Mouse (Mus musculus) hindbrain, embryonic 15.5 days (tissue): ENCODE data around the gene Acbd4. TPM values are rescaled to one million over a fixed set of nuclear protein-coding genes. Genes with fewer than 3 reads are reported as not detected.

ENCODE experiments used
- ATAC-seq: fragments of 200-750 bp; cut with Nextera tagmentation; 2 replicates; pipeline ENCODE4 v1.8.0; 2017; ENCODE audit warnings: low read depth, moderate number of reproducible peaks, moderate TSS enrichment; ENCODE audit not compliant: low FRiP score
- H3K27ac ChIP-seq: fragments of 300-500 bp; sonication (generic); replicated peaks from 2 replicates; pipeline ENCODE4 v1.5.1; 2015; ENCODE audit warnings: mild to moderate bottlenecking, inconsistent platforms
- H3K27me3 ChIP-seq: fragments of 300-500 bp; sonication (generic); 2 replicates; pipeline ENCODE4 v1.6.1; 2015; ENCODE audit warnings: control low read depth, inconsistent platforms
- H3K36me3 ChIP-seq: fragments of 300-500 bp; sonication (generic); 2 replicates; pipeline ENCODE4 v1.6.1; 2015; ENCODE audit warnings: control low read depth, inconsistent platforms
- H3K4me1 ChIP-seq: fragments of 300-500 bp; sonication (generic); replicated peaks from 2 replicates; pipeline ENCODE4 v1.6.1; 2015; ENCODE audit warnings: control low read depth, inconsistent platforms
- H3K4me2 ChIP-seq: fragments of 300-500 bp; sonication (generic); 2 replicates; pipeline ENCODE4 v1.6.1; 2015; ENCODE audit warnings: moderate library complexity, mild to moderate bottlenecking, inconsistent platforms
- H3K4me3 ChIP-seq: fragments of 300-500 bp; sonication (generic); 2 replicates; pipeline ENCODE4 v1.5.1; 2015; ENCODE audit warnings: mild to moderate bottlenecking, inconsistent platforms
- H3K9ac ChIP-seq: fragments of 300-500 bp; sonication (generic); 2 replicates; pipeline ENCODE4 v1.6.1; 2015; ENCODE audit warnings: inconsistent platforms
- H3K9me3 ChIP-seq: fragments of 300-500 bp; sonication (generic); 2 replicates; pipeline ENCODE4 v1.6.1; 2016; ENCODE audit warnings: control low read depth, inconsistent platforms
- WGBS: fragments of 180-500 bp; shearing (Covaris S2); methylation state at CpG from one replicate; pipeline ENCODE4 v1.1.7; 2015; 5-methylcytosine and 5-hydroxymethylcytosine counted together
- polyA plus RNA-seq: library from polyadenylated mRNA; unstranded; fragments of >200 nt; fragmentation: Nextera tagmentation; extraction: Ambion mirVana; gene quantifications from 2 replicates; pipeline ENCODE4 v1.2.1, GENCODE M21; 2015

Gene Acbd4
- polyA plus RNA-seq, 1 experiment from 2014 or later, result 11.1 TPM

GRCm38 (mm10) chr11:103160738-103161137 is 59.3 kb downstream of the Acbd4 start:
- Histone ChIP-seq H3K27me3 (no peaks in the 10 kb centered on the region), H3K9ac (no peak overlapping the region), H3K9me3 (no peaks in the 10 kb centered on the region), H3K4me1 (peaks cover 11% of the 10 kb centered on the region; the same call in 1 of the 2 replicates), H3K36me3 (no peaks in the 10 kb centered on the region), H3K4me3 (no peak overlapping the region), H3K27ac (no peak overlapping the region), H3K4me2 (no peak overlapping the region)
- ATAC-seq, result no peak
- WGBS, result 94% methylated on average over 11 of the region's 11 CpGs

GRCm38 (mm10) chr11:103161449-103161848 is 60.0 kb downstream of the Acbd4 start:
- Histone ChIP-seq H3K9me3 (no peaks in the 10 kb centered on the region), H3K9ac (no peak overlapping the region), H3K36me3 (no peaks in the 10 kb centered on the region), H3K4me3 (no peak overlapping the region), H3K4me2 (no peak overlapping the region), H3K27me3 (no peaks in the 10 kb centered on the region), H3K4me1 (peaks cover 11% of the 10 kb centered on the region; the same call in 1 of the 2 replicates), H3K27ac (no peak overlapping the region)
- WGBS, result 74% methylated on average over 7 of the region's 7 CpGs
- ATAC-seq, result no peak

Other genes with a start within 250 kb of the Acbd4 start
- 133 and 142 TPM in 2 replicates for gene Eftud2, start 220.7 kb upstream of the Acbd4 start, polyA plus RNA-seq
- 2.0 and 2.1 TPM in 2 replicates for gene Ccdc103, start 220.5 kb upstream of the Acbd4 start, polyA plus RNA-seq
- 0.13 TPM in 1 of 2 replicates, not detected in the other for gene Fam187a, start 216.5 kb upstream of the Acbd4 start, polyA plus RNA-seq
- 1.8 and 1.9 TPM in 2 replicates for gene Gfap, start 200.8 kb upstream of the Acbd4 start, polyA plus RNA-seq
- 2.1 and 3.6 TPM in 2 replicates for gene Kif18b, start 176.6 kb upstream of the Acbd4 start, polyA plus RNA-seq
- 9.8 and 11.1 TPM in 2 replicates for gene C1ql1, start 155.0 kb upstream of the Acbd4 start, polyA plus RNA-seq
- gene Nmt1, start 73.5 kb upstream of the Acbd4 start, polyA plus RNA-seq, result 32.4 and 34.7 TPM in 2 replicates
- gene Dcakd, start 73.3 kb upstream of the Acbd4 start, polyA plus RNA-seq, result 152 and 194 TPM in 2 replicates
- 3.7 and 4.4 TPM in 2 replicates for gene Plcd3, start within 50 bp of the Acbd4 start, polyA plus RNA-seq
- 3.7 and 3.9 TPM in 2 replicates for gene Hexim1, start 14.5 kb downstream of the Acbd4 start, polyA plus RNA-seq
- 23.5 and 28.4 TPM in 2 replicates for gene Hexim2, start 30.7 kb downstream of the Acbd4 start, polyA plus RNA-seq
- 7.0 and 7.8 TPM in 2 replicates for gene Fmnl1, start 69.4 kb downstream of the Acbd4 start, polyA plus RNA-seq
- gene 1700023F06Rik, start 106.9 kb downstream of the Acbd4 start, polyA plus RNA-seq, result 2.3 and 2.6 TPM in 2 replicates
- gene Spata32, start 116.8 kb downstream of the Acbd4 start, polyA plus RNA-seq, result 0.99 and 1.4 TPM in 2 replicates
- gene Map3k14, start 165.8 kb downstream of the Acbd4 start, polyA plus RNA-seq, result 3.3 and 4.8 TPM in 2 replicates